Mouse (Mus musculus): ENCODE results near the gene Hnrnpab. TPM values are rescaled to one million over a fixed set of nuclear protein-coding genes. Genes with fewer than 3 reads are reported as not detected.

Hnrnpab gene
- 114 and 145 TPM in 2 replicates for polyA plus RNA-seq (2015; fragmentation: Nextera tagmentation; extraction: Ambion mirVana)

GRCm38 (mm10) chr11:51606447-51607095, at the start of gene Hnrnpab:
Hnrnpab (minus strand) TSS chr11:51606847.

DNA sequence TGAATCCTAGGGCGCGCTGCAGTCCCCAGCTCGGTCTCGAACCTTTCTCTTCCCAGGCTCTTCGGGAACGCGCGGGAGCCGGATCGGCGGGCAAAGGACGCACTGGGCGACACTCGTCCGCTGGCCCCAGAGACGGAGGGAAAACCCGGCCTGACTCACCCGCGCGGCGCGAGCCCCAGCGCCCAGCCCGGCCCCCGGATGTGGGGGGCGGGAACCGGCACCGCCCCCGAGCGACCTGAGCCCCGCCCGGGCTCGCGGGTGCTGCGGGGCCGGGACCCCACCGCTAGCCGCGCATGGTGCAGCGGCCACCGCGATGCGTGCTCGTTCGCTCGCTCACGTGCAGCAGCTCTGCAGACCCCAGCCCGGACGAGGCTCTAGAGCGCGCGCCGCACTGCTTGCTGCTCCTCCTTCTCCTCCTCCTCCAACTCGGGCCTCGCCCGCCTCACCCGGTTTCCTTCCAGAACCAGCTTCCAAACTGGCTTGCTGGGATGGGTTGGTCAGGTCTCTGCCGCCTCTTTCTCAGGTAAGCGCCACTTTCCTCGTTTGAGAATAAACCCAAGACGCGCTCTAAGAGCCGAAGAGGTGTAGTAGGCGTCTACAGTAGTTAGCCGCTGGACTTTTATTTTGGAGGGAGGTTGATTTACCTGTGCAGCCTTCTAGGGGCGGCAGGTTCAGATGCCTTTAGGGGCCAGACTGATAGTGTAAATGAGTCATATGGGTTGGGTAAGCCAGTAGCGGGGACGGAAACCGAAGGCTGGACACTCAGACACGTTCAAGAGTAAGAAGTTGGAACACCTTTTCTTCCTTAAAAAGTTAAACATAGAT, 44.3 kb upstream of the Hnrnpab start, which contains the start of the genes N4bp3 and D930048N14Rik:
TSS of gene N4bp3 (minus strand) at position 152 of the 825 bp plus-strand sequence.
TSS of gene D930048N14Rik (plus strand) at position 264 of the 825 bp plus-strand sequence.

GRCm38 (mm10) chr11:51635525-51636322, 29.1 kb upstream of the Hnrnpab start, which contains the start of gene Rmnd5b:
Rmnd5b (minus strand) TSS chr11:51635896.

DNA sequence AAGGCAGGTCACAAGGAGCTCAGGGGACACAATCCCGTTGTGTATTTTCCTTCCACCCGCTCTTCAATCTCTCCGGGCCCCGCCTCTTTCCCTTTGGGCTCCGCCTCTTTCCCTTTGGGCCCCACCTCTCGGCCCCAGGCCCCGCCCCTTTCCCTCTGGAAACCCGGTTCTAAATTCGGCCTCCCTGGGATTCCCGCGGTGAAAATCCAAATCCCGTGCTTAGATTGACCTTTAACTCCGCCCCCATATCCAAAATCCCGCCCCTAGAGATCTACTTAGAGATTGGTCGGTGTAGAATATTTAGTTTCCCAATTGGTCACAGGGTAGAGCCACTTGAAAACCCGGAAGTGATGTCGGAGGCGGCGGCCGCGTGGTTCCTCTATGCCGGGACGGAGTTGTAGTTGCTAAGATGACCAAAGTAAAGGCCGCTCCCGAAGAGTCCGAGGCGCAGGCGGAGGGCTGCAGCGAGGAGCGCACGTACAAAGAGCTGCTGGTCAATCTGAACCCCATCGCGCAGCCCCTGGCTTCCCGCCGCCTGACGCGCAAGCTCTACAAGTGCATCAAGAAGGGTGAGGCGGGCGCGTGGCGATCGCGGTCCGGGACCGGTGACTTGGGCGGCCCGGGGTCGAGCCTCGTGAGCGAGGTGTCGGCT, 12.9 kb upstream of the Hnrnpab start, which contains the start of gene Nhp2:
TSS of gene Nhp2 (plus strand) at position 327 of the 652 bp plus-strand sequence.

GRCm38 (mm10) chr11:51584431-51585248, 22.0 kb downstream of the Hnrnpab start, which contains the start of gene Phykpl:
Phykpl (plus strand) TSS chr11:51584757.

Other genes starting within 250 kb of the Hnrnpab start
- gene Phykpl, start 22.1 kb downstream of the Hnrnpab start, polyA plus RNA-seq (2015; fragmentation: Nextera tagmentation; extraction: Ambion mirVana), result 27.1 and 27.2 TPM in 2 replicates
- gene Nhp2, start 12.9 kb upstream of the Hnrnpab start, polyA plus RNA-seq (2015; fragmentation: Nextera tagmentation; extraction: Ambion mirVana), result 61.8 and 66.3 TPM in 2 replicates
- 29.7 and 31.3 TPM in 2 replicates for gene Rmnd5b, start 29.0 kb upstream of the Hnrnpab start, polyA plus RNA-seq (2015; fragmentation: Nextera tagmentation; extraction: Ambion mirVana)
- gene N4bp3, start 44.0 kb upstream of the Hnrnpab start, polyA plus RNA-seq (2015; fragmentation: Nextera tagmentation; extraction: Ambion mirVana), result 30.6 and 30.9 TPM in 2 replicates
- 1.5 and 1.7 TPM in 2 replicates for gene D930048N14Rik, start 44.1 kb upstream of the Hnrnpab start, polyA plus RNA-seq (2015; fragmentation: Nextera tagmentation; extraction: Ambion mirVana)
- 91.6 and 93.3 TPM in 2 replicates for gene 0610009B22Rik, start 82.0 kb upstream of the Hnrnpab start, polyA plus RNA-seq (2015; fragmentation: Nextera tagmentation; extraction: Ambion mirVana)
- 9.2 and 9.6 TPM in 2 replicates for gene Sec24a, start 156.8 kb upstream of the Hnrnpab start, polyA plus RNA-seq (2015; fragmentation: Nextera tagmentation; extraction: Ambion mirVana)
- gene Sar1b, start 156.8 kb upstream of the Hnrnpab start, polyA plus RNA-seq (2015; fragmentation: Nextera tagmentation; extraction: Ambion mirVana), result 164 and 193 TPM in 2 replicates

Data from skeletal muscle tissue, postnatal 0 days (tissue).